Mouse (Mus musculus) thymus, adult 2 months (tissue): ENCODE results near the gene Cyp2t4.

Source experiments
- CTCF ChIP-seq: fragments of 200-500 bp; IDR thresholded peaks from 2 replicates; pipeline ENCODE4 v1.5.1; 2012; ENCODE audit warnings: mild to moderate bottlenecking, control low read depth, low read length, moderate library complexity, borderline replicate concordance; ENCODE audit not compliant: control insufficient read depth, poor library complexity, insufficient read depth; ENCODE audit errors: extremely low read depth
- POLR2A ChIP-seq: fragments of 200-500 bp; IDR thresholded peaks from 2 replicates; pipeline ENCODE4 v1.6.1; 2012; ENCODE audit warnings: mild to moderate bottlenecking, low read length, control low read depth, moderate library complexity; ENCODE audit not compliant: control insufficient read depth, poor library complexity, insufficient read depth; ENCODE audit errors: extremely low read depth

DNA sequence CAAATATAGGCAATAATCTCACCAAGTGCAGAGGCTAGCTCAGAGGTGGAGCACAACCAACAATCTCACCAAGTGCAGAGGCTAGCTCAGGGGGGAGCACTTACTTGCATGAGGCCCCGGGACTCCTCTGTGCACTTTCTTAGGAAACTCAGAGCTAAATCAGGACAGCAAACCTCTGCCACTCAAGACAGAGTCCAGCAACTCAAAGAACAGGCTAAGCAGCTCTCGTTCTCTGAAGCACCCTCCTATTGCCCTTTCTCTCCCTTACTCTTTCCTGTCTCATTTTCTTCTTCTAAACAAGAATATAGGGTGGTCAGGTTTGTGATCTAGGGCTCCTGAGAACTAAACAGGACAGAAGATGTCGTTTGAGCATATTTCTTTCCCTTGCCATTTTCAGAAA lies 41.5 kb upstream of the Cyp2t4 start:
- no peak for TF ChIP-seq CTCF
- TF ChIP-seq POLR2A, result no peak
